7 mouse cellular contexts compared by ENCODE assay signal in genomic region chr10:18528475-18528874, GRCm38 (mm10). TPM values are rescaled to one million over a fixed set of nuclear protein-coding genes. Genes with fewer than 3 reads are reported as not detected.
DNase-seq lines count a peak whose midpoint lies in the region; ATAC-seq and TF ChIP-seq lines count a peak whose summit lies in the region.

No protein-coding gene starts in this region.

- no peak overlapping the region for H3K4me3 ChIP-seq in kidney, adult 2 months (ENCODE audit: insufficient read depth, low read depth, low read length)
- H3K4me3 ChIP-seq in kidney, embryonic 14.5 days (ENCODE audit: low read length): no peak overlapping the region

- H3K4me1 ChIP-seq in kidney, adult 2 months (ENCODE audit: control insufficient read depth, insufficient read depth, low read length): peaks cover 14% of the 10 kb centered on the region; the same call in 1 of the 2 replicates
- H3K4me1 ChIP-seq in kidney, embryonic 14.5 days (ENCODE audit: control insufficient read depth, insufficient read depth, low read length): peaks cover 6% of the 10 kb centered on the region; the same call in 1 of the 2 replicates

- no peak overlapping the region for H3K4me2 ChIP-seq in kidney, embryonic 14.5 days (replicated peaks; ENCODE audit: low read depth, low read length)

- WGBS in kidney, adult 2 months: 47% methylated on average over 5 of the region's 5 CpGs
- WGBS in kidney, embryonic 14.5 days: 52% methylated on average over 5 of the region's 5 CpGs

- H3K9ac ChIP-seq in kidney, embryonic 14.5 days (ENCODE audit: low read depth, low read length): no peak overlapping the region

- no peak for TF ChIP-seq POLR2A in kidney, adult 2 months (IDR thresholded peaks at IDR 0.05; ENCODE audit: low read depth, low read length)

- peak; percentile 47 for DNase-seq in kidney, adult 2 months
- peak; percentile 64 for DNase-seq in thymus, postnatal 0 days (ENCODE audit: low spot score)
- DNase-seq in thymus, adult 18-20 months: no peak
- peak; percentile 46 for DNase-seq in cerebellum, adult 9-11 months
- DNase-seq in naive thymus-derived CD4-positive, alpha-beta T cell, adult 2 months (ENCODE audit: low read depth): peak; percentile 66
- DNase-seq in gastrocnemius, postnatal 36 days: no peak

- ATAC-seq in kidney, embryonic 14.5 days (ENCODE audit: low FRiP score, low TSS enrichment): no peak

- peaks cover 1% of the 10 kb centered on the region; the same call in 1 of the 2 replicates for H3K36me3 ChIP-seq in kidney, adult 2 months (ENCODE audit: control insufficient read depth, insufficient read depth, low read length)
- peaks cover 22% of the 10 kb centered on the region for H3K36me3 ChIP-seq in kidney, embryonic 14.5 days (ENCODE audit: control insufficient read depth, insufficient read depth, low read length)

- no peak overlapping the region for H3K27ac ChIP-seq in kidney, adult 2 months (ENCODE audit: insufficient read depth, low read depth, low read length)
- H3K27ac ChIP-seq in kidney, embryonic 14.5 days (ENCODE audit: low read depth, low read length): no peak overlapping the region

- H3K27me3 ChIP-seq in kidney, adult 2 months (replicated peaks; ENCODE audit: control insufficient read depth, insufficient read depth, low read length): no peaks in the 10 kb centered on the region
- H3K27me3 ChIP-seq in kidney, embryonic 14.5 days (ENCODE audit: control insufficient read depth, insufficient read depth, low read length): no peaks in the 10 kb centered on the region

- intact Hi-C loops in gastrocnemius, postnatal 36 days (cut with DNase I): loop anchor here (1.0 kb wide), 1 partner anchor 137 kb away; no protein-coding TSS in a partner anchor

- 0 out of 2 replicates have a peak, but pooled peaks have one; percentile 0 for TF ChIP-seq CTCF in kidney, adult 2 months (conservative IDR thresholded peaks at IDR 0.05; ENCODE audit: insufficient read depth, insufficient read length, low read depth, low read length)

- H3K9me3 ChIP-seq in kidney, embryonic 14.5 days (ENCODE audit: control insufficient read depth, low read length): no peaks in the 10 kb centered on the region

RNA-seq across cellular contexts. Expression of gene Hebp2, which starts 17.4 kb away (rescaled TPM):
- polyA plus RNA-seq in kidney, adult 2 months (2012; rRNA removed): 1.9 and 2.9 TPM in 2 replicates
- 12.3 and 16.9 TPM in 2 replicates for polyA plus RNA-seq in kidney, embryonic 14.5 days (2014; fragmentation: Nextera tagmentation; extraction: Ambion mirVana)
- 3.0 and 4.0 TPM in 2 replicates for polyA plus RNA-seq in thymus, postnatal 0 days (2015; fragmentation: Nextera tagmentation; extraction: Ambion mirVana)
- under 1 TPM; 0.61 to 0.86 TPM for total RNA-seq in gastrocnemius, postnatal 36 days (2021)

Comparison
In these comparisons a context has a peak if more than half of its experiments do, and no peak if none do; other contexts are left out.
1. DNase-seq: peak in kidney, adult 2 months (single experiment), thymus, postnatal 0 days (single experiment), cerebellum, adult 9-11 months (single experiment) and naive thymus-derived CD4-positive, alpha-beta T cell, adult 2 months (single experiment); none in thymus, adult 18-20 months (0 of 2) and gastrocnemius, postnatal 36 days (0 of 2).